Mouse (Mus musculus): ENCODE measurements around the gene Ttc7. TPM values are rescaled to one million over a fixed set of nuclear protein-coding genes. Genes with fewer than 3 reads are reported as not detected.

The Ttc7 gene
- polyA plus RNA-seq, 2 experiments, result 7.8 to 7.9 TPM

DNA sequence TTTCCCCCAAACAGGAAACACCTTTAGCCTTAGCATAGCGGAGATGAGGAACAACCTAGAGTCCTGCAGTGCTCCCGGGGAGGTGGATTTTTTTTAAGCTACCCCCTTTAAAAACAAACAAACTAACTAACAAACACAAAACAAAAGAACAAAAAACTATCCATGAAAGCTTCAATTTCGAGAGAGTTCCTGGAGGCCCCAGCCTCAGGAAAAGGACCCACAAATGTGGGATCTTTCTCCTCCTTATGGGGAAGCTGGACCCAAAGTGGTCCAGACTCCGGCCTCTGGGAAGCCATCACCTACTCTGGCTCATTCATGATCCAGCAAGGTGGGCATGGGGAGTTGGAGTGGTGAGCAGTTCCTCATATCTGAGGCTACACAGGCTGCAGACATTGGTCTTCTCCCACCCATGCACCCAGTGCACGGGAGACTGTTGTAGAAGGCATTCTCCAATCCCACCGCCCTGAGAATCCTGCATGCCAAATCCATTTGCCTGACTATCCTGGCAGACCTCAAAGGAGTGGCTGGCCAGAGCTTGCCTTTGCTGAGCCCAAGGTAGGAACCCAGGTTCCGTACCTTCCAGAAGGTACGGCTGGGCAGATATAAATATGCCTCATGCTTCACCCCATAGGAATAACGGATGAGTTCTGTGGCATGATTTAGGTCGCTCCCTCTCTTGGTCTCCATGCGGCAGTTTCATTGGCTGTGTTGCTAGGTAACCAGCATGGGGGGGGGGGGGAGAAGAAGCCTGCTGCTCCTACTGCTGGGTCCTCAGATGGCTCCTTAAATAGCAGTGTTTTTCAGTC lies 48.9 kb downstream of the Ttc7 start:
- ATAC-seq (ENCODE audit: insufficient read depth) (no peak), DNase-seq (ENCODE audit: low read depth in 3 of 3, low spot score in 3 of 3) (no peak)
- H3K9me3 ChIP-seq (ENCODE audit: control insufficient read depth, low read length), result no peaks in the 10 kb centered on the region
- H3K4me3 ChIP-seq (ENCODE audit: insufficient read depth in 1 of 2, low read depth in 2 of 2, low read length in 2 of 2), result no peak overlapping the region
- 49% methylated on average over 11 of the region's 11 CpGs for WGBS (ENCODE audit: insufficient replicate concordance)
- no peaks in the 10 kb centered on the region for H3K36me3 ChIP-seq (replicated peaks; ENCODE audit: control insufficient read depth, insufficient read depth, low read depth)
- no peak for TF ChIP-seq CTCF (IDR thresholded peaks at IDR 0.05; ENCODE audit: low read depth)
- no peak for TF ChIP-seq EP300 (IDR thresholded peaks at IDR 0.05; ENCODE audit: low read depth)
- H3K27me3 ChIP-seq (ENCODE audit: control insufficient read depth, insufficient read depth, low read length), result no peaks in the 10 kb centered on the region
- H3K27ac ChIP-seq, result no peak overlapping the region
- no peak overlapping the region for H3K9ac ChIP-seq (replicated peaks)
- H3K4me2 ChIP-seq (ENCODE audit: low read depth), result no peak overlapping the region
- H3K4me1 ChIP-seq (replicated peaks; ENCODE audit: control insufficient read depth in 2 of 2, insufficient read depth in 2 of 2, low read length in 1 of 2), result peaks cover 0 to 5% of the 10 kb centered on the region in 2 experiments; a peak in 1 of 4 replicates

GRCm38 (mm10) chr17:87332142-87332815 lies 49.6 kb downstream of the Ttc7 start:
- Histone ChIP-seq H3K4me1 (replicated peaks; ENCODE audit: control insufficient read depth in 2 of 2, insufficient read depth in 2 of 2, low read length in 1 of 2) (0 out of 4 replicates have a peak, but pooled peaks cover 0 to 2% of the 10 kb centered on the region in 2 experiments), H3K27me3 (ENCODE audit: control insufficient read depth, insufficient read depth, low read length) (no peaks in the 10 kb centered on the region), H3K9ac (replicated peaks) (no peak overlapping the region), H3K4me2 (ENCODE audit: low read depth) (no peak overlapping the region), H3K9me3 (ENCODE audit: control insufficient read depth, low read length) (no peaks in the 10 kb centered on the region), H3K27ac (no peak overlapping the region), H3K36me3 (replicated peaks; ENCODE audit: control insufficient read depth, insufficient read depth, low read depth) (no peaks in the 10 kb centered on the region), H3K4me3 (ENCODE audit: insufficient read depth in 1 of 2, low read depth in 2 of 2, low read length in 2 of 2) (no peak overlapping the region)
- no peak for TF ChIP-seq CTCF (IDR thresholded peaks at IDR 0.05; ENCODE audit: low read depth)
- no peak for TF ChIP-seq EP300 (IDR thresholded peaks at IDR 0.05; ENCODE audit: low read depth)
- WGBS (ENCODE audit: insufficient replicate concordance), result 58% methylated on average over 9 of the region's 9 CpGs
- ATAC-seq (ENCODE audit: insufficient read depth), result no peak
- DNase-seq (ENCODE audit: low read depth in 3 of 3, low spot score in 3 of 3), result no peak

DNA sequence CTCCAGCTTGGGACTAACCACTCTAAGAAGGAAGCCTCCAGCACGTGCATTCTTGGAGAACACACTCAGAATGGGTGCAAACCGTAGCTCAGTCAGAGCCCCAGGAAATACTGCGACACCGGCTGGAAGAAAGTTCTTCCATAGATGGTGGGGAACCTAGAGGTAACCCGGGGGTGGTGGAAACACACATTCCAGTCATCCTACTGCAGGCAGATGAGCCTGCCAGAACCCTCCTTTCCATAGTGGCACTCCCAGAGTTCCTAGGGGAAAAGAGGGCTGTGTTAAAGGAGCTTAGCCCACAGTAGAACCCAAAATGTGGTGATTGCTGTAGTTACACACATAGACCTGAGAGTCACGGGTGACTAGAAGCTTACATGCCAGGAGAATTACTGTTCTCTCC lies 50.2 kb downstream of the Ttc7 start:
- Histone ChIP-seq H3K4me2 (ENCODE audit: low read depth) (no peak overlapping the region), H3K4me1 (replicated peaks; ENCODE audit: control insufficient read depth in 2 of 2, insufficient read depth in 2 of 2, low read length in 1 of 2) (0 out of 4 replicates have a peak, but pooled peaks cover 0 to 2% of the 10 kb centered on the region in 2 experiments), H3K27ac (no peak overlapping the region), H3K4me3 (ENCODE audit: insufficient read depth in 1 of 2, low read depth in 2 of 2, low read length in 2 of 2) (no peak overlapping the region), H3K9me3 (ENCODE audit: control insufficient read depth, low read length) (no peaks in the 10 kb centered on the region), H3K9ac (replicated peaks) (no peak overlapping the region), H3K27me3 (ENCODE audit: control insufficient read depth, insufficient read depth, low read length) (no peaks in the 10 kb centered on the region), H3K36me3 (replicated peaks; ENCODE audit: control insufficient read depth, insufficient read depth, low read depth) (no peaks in the 10 kb centered on the region)
- no peak for DNase-seq (ENCODE audit: low read depth in 3 of 3, low spot score in 3 of 3)
- ATAC-seq (ENCODE audit: insufficient read depth), result no peak
- TF ChIP-seq CTCF (IDR thresholded peaks at IDR 0.05; ENCODE audit: low read depth) (no peak), EP300 (IDR thresholded peaks at IDR 0.05; ENCODE audit: low read depth) (no peak)
- 63% methylated on average over 6 of the region's 6 CpGs for WGBS (ENCODE audit: insufficient replicate concordance)

DNA sequence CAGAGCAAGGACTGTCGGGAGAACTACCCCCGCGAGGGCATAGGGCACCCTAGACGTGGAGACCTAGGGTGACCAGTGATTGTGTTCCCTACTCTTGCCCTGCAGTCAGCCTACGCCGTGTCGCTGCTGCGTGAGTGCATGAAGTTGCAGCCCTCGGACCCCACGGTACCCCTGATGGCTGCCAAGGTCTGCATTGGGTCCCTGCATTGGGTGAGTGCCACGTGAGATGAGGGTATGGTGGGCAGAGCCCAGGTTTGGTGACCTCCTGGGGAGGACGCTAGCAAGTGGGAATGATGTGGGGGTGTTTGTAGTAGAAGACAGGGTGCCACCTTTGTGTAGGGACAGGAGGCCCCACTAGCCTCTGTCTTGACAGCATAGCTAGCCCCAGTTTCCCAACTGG lies 51.5 kb downstream of the Ttc7 start:
- no peak for ATAC-seq (ENCODE audit: insufficient read depth)
- Histone ChIP-seq H3K9me3 (ENCODE audit: control insufficient read depth, low read length) (no peaks in the 10 kb centered on the region), H3K9ac (replicated peaks) (no peak overlapping the region), H3K4me2 (ENCODE audit: low read depth) (no peak overlapping the region), H3K4me3 (ENCODE audit: insufficient read depth in 1 of 2, low read depth in 2 of 2, low read length in 2 of 2) (no peak overlapping the region), H3K27me3 (ENCODE audit: control insufficient read depth, insufficient read depth, low read length) (no peaks in the 10 kb centered on the region), H3K27ac (no peak overlapping the region), H3K4me1 (replicated peaks; ENCODE audit: control insufficient read depth in 2 of 2, insufficient read depth in 2 of 2, low read length in 1 of 2) (0 out of 4 replicates have a peak, but pooled peaks cover 0 to 2% of the 10 kb centered on the region in 2 experiments), H3K36me3 (replicated peaks; ENCODE audit: control insufficient read depth, insufficient read depth, low read depth) (no peaks in the 10 kb centered on the region)
- TF ChIP-seq EP300 (IDR thresholded peaks at IDR 0.05; ENCODE audit: low read depth), result no peak
- TF ChIP-seq CTCF (IDR thresholded peaks at IDR 0.05; ENCODE audit: low read depth), result no peak
- no peak for DNase-seq (ENCODE audit: low read depth in 3 of 3, low spot score in 3 of 3)
- whole genome bisulfite sequencing (ENCODE audit: insufficient replicate concordance), result 82% methylated on average over 12 of the region's 12 CpGs

- WGBS (ENCODE audit: insufficient replicate concordance), result 90% methylated on average over 14 of the region's 14 CpGs
- no peak for TF ChIP-seq EP300 (IDR thresholded peaks at IDR 0.05; ENCODE audit: low read depth)
- TF ChIP-seq CTCF (IDR thresholded peaks at IDR 0.05; ENCODE audit: low read depth), result no peak
Measured at GRCm38 (mm10) chr17:87335152-87335551, 52.5 kb downstream of the Ttc7 start.

More at GRCm38 (mm10) chr17:87335152-87335551, 52.5 kb downstream of the Ttc7 start:
- Histone ChIP-seq H3K27ac (no peak overlapping the region), H3K4me2 (ENCODE audit: low read depth) (no peak overlapping the region), H3K4me3 (ENCODE audit: insufficient read depth in 1 of 2, low read depth in 2 of 2, low read length in 2 of 2) (no peak overlapping the region), H3K27me3 (ENCODE audit: control insufficient read depth, insufficient read depth, low read length) (no peaks in the 10 kb centered on the region), H3K9me3 (ENCODE audit: control insufficient read depth, low read length) (no peaks in the 10 kb centered on the region), H3K4me1 (replicated peaks; ENCODE audit: control insufficient read depth in 2 of 2, insufficient read depth in 2 of 2, low read length in 1 of 2) (0 out of 4 replicates have a peak, but pooled peaks cover 0 to 2% of the 10 kb centered on the region in 2 experiments), H3K36me3 (replicated peaks; ENCODE audit: control insufficient read depth, insufficient read depth, low read depth) (no peaks in the 10 kb centered on the region), H3K9ac (replicated peaks) (no peak overlapping the region)
- ATAC-seq (ENCODE audit: insufficient read depth) (no peak), DNase-seq (ENCODE audit: low read depth in 3 of 3, low spot score in 3 of 3) (no peak)
